Mouse (Mus musculus) embryonic facial prominence, embryonic 13.5 days (tissue): ENCODE data around the gene Defb42. TPM values are rescaled to one million over a fixed set of nuclear protein-coding genes. Genes with fewer than 3 reads are reported as not detected.

Experiments used
- ATAC-seq: fragments of 200-750 bp; cut with Nextera tagmentation; 2 replicates; pipeline ENCODE4 v1.8.0; 2017; ENCODE audit warnings: low read depth; ENCODE audit not compliant: insufficient number of reproducible peaks, insufficient read depth, low FRiP score, low TSS enrichment
- H3K27ac ChIP-seq: fragments of 300-500 bp; sonication (generic); 2 replicates; pipeline ENCODE4 v1.5.1; 2015; ENCODE audit warnings: moderate library complexity, mild to moderate bottlenecking, inconsistent platforms
- H3K27me3 ChIP-seq: fragments of 300-500 bp; sonication (generic); 2 replicates; pipeline ENCODE4 v1.6.1; 2015; ENCODE audit warnings: mild to moderate bottlenecking, inconsistent platforms
- H3K36me3 ChIP-seq: fragments of 300-500 bp; sonication (generic); 2 replicates; pipeline ENCODE4 v1.6.1; 2015; ENCODE audit warnings: mild to moderate bottlenecking, inconsistent platforms
- H3K4me1 ChIP-seq: fragments of 300-500 bp; sonication (generic); 2 replicates; pipeline ENCODE4 v1.6.1; 2015; ENCODE audit warnings: inconsistent platforms
- H3K4me2 ChIP-seq: fragments of 300-500 bp; sonication (generic); 2 replicates; pipeline ENCODE4 v1.6.1; 2015; ENCODE audit warnings: moderate library complexity, mild to moderate bottlenecking, inconsistent platforms
- H3K4me3 ChIP-seq: fragments of 300-500 bp; sonication (generic); 2 replicates; pipeline ENCODE4 v1.5.1; 2015; ENCODE audit warnings: mild to moderate bottlenecking, inconsistent platforms
- H3K9ac ChIP-seq: fragments of 300-500 bp; sonication (generic); 2 replicates; pipeline ENCODE4 v1.6.1; 2015; ENCODE audit warnings: mild to moderate bottlenecking, inconsistent platforms
- H3K9me3 ChIP-seq: fragments of 300-500 bp; sonication (generic); 2 replicates; pipeline ENCODE4 v1.6.1; 2016; ENCODE audit warnings: inconsistent platforms
- WGBS: fragments of 180-500 bp; shearing (Covaris S2); methylation state at CpG from one replicate; pipeline ENCODE4 v1.1.7; 2015; ENCODE audit warnings: mixed read lengths; 5-methylcytosine and 5-hydroxymethylcytosine counted together
- polyA plus RNA-seq: library from polyadenylated mRNA; unstranded; fragments of >200 nt; fragmentation: Nextera tagmentation; extraction: Ambion mirVana; gene quantifications from 2 replicates; pipeline ENCODE4 v1.2.1, GENCODE M21; 2015

Defb42 gene
- polyA plus RNA-seq: not detected in 2 replicates

DNA sequence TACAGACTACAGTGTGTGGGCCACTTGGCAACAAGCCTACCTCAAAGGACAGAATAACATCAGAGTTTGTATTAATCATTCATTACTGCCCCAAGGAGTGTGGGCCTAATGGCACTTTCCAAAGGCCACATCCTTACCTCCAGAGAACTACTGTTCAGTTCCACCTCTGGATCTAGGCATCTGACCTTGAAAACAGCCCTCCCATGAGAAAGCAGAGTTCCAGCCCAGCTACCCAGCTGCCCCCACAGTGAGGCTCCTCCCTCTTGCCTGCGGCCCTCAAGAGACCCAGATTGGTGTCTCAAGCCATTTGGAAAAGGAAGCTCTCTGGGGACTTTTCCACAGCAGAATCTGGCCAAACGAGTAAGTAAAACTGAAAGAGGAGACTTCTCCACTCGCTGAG lies at the start of gene Defb42:
Defb42 (plus strand) TSS at position 301 of the 400 bp plus-strand sequence.
- Histone ChIP-seq H3K9ac (no peak within 1 kb of the TSS), H3K27me3 (no peaks in the 10 kb centered on the region), H3K4me1 (no peaks in the 10 kb centered on the region), H3K4me2 (no peak within 1 kb of the TSS), H3K27ac (no peak within 1 kb of the TSS), H3K4me3 (no peak within 1 kb of the TSS), H3K36me3 (no peaks in the 10 kb centered on the region), H3K9me3 (no peaks in the 10 kb centered on the region)
- ATAC-seq: no peak
- 66% methylated on average over 3 of the region's 3 CpGs for WGBS

DNA sequence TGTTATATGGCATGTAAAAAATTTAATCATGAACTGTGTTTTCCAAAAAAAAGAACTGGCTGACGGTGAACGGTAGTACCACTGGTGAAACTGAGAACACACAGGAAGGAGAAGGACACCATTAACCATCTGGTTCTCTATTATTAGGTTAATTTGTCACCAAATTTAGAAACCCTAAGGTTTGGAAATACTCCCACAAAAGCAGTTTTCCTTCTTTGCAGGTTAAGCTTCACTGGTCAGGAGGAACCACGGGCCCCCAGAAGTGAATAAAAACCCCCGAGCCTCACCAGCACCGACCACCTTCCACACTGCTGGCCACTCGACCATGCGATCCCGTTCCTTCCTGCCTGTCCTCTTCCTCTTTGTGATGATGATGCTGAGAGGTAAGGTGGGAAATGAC lies 49.0 kb upstream of the Defb42 start, which contains the start of gene Defb47:
Defb47 (plus strand) TSS at position 301 of the 400 bp plus-strand sequence.
- Histone ChIP-seq H3K4me2 (no peak within 1 kb of the TSS), H3K4me1 (peaks cover 6% of the 10 kb centered on the region), H3K36me3 (no peaks in the 10 kb centered on the region), H3K9ac (no peak within 1 kb of the TSS), H3K4me3 (no peak within 1 kb of the TSS), H3K27me3 (no peaks in the 10 kb centered on the region), H3K27ac (no peak within 1 kb of the TSS), H3K9me3 (no peaks in the 10 kb centered on the region)
- 82% methylated on average over 8 of the region's 8 CpGs for WGBS
- no peak for ATAC-seq

DNA sequence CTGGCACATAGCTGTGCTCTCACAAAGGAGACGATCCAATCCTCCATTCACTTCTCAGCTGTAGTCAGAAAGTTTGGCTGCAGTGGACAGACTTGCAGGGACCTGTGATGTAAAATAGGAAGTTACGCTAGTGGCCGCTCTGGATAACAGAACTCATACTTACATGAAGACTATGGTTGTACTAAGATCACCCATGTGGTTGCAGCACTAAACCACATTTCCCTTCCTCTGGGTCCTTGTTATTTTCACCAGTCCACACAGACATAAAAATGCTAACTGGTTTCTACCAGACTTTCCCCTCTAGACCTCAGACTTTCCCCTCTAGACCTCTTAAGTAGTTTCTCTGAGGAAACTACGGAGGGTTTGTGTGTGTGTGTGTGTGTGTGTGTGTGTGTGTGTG lies 47.8 kb upstream of the Defb42 start:
- no peak overlapping the region for H3K27ac ChIP-seq
- no peaks in the 10 kb centered on the region for H3K9me3 ChIP-seq
- no peak overlapping the region for H3K4me3 ChIP-seq
- H3K4me2 ChIP-seq: no peak overlapping the region
- no peak overlapping the region for H3K9ac ChIP-seq
- ATAC-seq: no peak
- 91% methylated on average over 4 of the region's 4 CpGs for WGBS
- H3K4me1 ChIP-seq: no peaks in the 10 kb centered on the region
- no peaks in the 10 kb centered on the region for H3K36me3 ChIP-seq
- no peaks in the 10 kb centered on the region for H3K27me3 ChIP-seq

DNA sequence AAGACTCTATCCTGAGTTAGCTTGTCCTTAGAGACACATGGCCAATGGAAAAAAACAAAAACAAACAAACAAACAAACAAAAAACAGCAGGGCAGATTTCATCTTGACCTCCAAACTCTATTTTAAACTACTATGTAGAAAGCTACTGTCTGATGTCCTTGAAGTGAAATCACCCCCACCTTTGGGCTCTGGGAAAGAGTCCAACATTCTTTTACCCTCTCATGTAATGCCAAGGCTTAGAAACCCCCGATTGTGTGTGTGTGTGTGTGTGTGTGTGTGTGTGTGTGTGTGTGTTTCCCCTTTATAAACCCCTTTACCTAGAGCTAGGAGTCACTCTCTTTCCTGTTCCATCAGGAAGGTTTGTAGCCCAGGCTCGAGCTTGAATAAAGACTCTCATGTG lies 44.2 kb upstream of the Defb42 start:
- Histone ChIP-seq H3K36me3 (no peaks in the 10 kb centered on the region), H3K9me3 (no peaks in the 10 kb centered on the region), H3K4me1 (no peaks in the 10 kb centered on the region), H3K27ac (no peak overlapping the region), H3K4me3 (no peak overlapping the region), H3K9ac (no peak overlapping the region), H3K4me2 (no peak overlapping the region), H3K27me3 (no peaks in the 10 kb centered on the region)
- WGBS: 52% methylated on average over 2 of the region's 2 CpGs
- no peak for ATAC-seq

DNA sequence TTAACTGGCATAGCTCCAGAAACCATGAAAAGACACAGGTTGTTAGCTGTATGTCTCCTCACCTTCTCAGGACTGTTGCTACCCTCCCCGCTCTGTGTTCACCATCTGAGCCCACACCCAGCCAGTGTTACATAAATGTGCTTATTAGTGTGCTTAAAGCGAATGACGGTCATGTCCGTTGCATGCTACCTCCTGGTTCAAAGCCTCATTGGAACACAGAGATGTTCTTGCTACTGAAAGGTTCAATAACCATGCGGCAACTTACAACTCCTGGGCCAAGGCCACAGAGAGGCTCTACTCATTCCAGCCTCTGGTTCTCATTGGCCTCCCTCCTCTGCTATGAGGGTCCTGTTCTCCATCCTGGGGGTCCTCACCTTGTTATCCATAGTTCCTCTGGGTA lies 35.3 kb upstream of the Defb42 start, which contains the start of gene Defb43:
Defb43 (plus strand) TSS at position 301 of the 400 bp plus-strand sequence.
- Histone ChIP-seq H3K27me3 (no peaks in the 10 kb centered on the region), H3K4me2 (no peak within 1 kb of the TSS), H3K9me3 (no peaks in the 10 kb centered on the region), H3K4me3 (no peak within 1 kb of the TSS), H3K9ac (no peak within 1 kb of the TSS), H3K4me1 (no peaks in the 10 kb centered on the region), H3K27ac (no peak within 1 kb of the TSS), H3K36me3 (no peaks in the 10 kb centered on the region)
- no peak for ATAC-seq
- 95% methylated on average over 5 of the region's 5 CpGs for WGBS

DNA sequence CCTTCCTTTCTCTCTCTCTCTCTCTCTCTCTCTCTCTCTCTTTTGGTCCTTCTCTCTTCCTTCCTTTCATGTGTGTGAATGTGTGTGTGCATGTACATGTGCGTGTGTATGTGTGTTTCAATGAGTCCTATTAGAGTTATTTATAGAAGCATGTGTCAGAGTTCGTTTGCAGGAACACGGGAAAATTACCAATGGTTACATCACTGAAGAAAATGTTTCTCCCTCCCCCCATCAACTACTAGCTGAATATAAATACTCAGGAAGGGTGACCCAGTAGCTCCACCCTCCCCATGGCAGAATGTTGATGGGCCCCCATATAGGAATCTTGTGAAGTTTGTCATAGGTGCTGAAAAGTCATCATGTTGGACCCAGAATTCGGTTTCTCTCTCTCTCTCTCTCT lies 33.7 kb upstream of the Defb42 start:
- no peak for ATAC-seq
- H3K27me3 ChIP-seq: no peaks in the 10 kb centered on the region
- no peak overlapping the region for H3K4me2 ChIP-seq
- 82% methylated on average over 4 of the region's 4 CpGs for WGBS
- no peaks in the 10 kb centered on the region for H3K4me1 ChIP-seq
- no peaks in the 10 kb centered on the region for H3K9me3 ChIP-seq
- no peak overlapping the region for H3K4me3 ChIP-seq
- H3K27ac ChIP-seq: no peak overlapping the region
- H3K36me3 ChIP-seq: no peaks in the 10 kb centered on the region
- no peak overlapping the region for H3K9ac ChIP-seq

DNA sequence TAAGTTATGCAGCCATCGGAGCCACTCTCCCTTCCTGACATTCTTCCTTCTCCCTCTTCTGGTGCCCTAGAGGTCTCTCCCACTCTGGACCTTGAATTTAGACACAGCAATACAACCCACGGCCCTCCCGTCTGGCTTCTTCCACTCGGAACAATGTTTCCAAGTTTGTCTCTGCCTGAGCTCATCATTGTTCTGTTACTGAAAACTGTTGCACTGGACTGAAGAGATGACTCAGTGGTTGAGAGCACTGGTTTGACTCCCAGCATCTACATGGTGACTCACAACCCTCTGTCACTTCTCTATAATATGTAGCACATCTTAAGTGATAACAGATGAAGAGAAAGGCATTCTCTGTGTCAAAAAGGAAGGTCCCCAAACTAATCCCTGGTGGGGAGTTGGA lies 32.1 kb upstream of the Defb42 start:
- no peak overlapping the region for H3K4me2 ChIP-seq
- WGBS: 86% methylated on average over 4 of the region's 4 CpGs
- no peaks in the 10 kb centered on the region for H3K27me3 ChIP-seq
- no peak overlapping the region for H3K9ac ChIP-seq
- no peak for ATAC-seq
- H3K9me3 ChIP-seq: no peaks in the 10 kb centered on the region
- H3K4me3 ChIP-seq: no peak overlapping the region
- no peaks in the 10 kb centered on the region for H3K4me1 ChIP-seq
- H3K27ac ChIP-seq: no peak overlapping the region
- no peaks in the 10 kb centered on the region for H3K36me3 ChIP-seq

DNA sequence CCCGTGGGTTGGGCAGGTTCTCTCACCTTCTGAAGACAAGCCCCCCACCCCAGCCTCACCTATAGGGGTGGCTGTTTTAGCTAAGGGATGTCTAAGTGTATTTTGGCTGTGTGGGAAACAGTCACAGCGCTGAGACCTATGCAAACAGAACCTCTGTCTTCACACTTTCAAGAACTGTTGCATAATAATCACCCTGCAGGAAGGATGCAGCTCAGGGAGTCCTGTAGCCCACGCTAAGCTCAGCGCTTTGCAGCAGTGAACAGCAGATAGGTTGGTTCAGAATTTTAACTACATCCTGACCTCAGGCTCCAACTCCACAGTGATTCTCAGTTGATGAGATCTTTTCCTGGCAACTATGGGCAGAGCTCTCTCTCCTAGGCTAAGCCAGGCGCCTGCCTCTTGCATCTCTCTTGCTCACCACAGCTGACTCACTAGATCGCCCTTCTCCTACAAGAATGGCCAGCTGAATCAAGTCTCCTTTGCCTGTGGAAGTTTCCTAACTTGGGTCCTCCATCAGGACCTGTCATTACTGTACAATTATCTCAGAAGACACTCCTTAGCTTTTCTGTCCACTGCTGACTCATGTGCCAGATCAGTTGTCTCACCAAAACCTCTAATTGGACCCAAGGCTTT lies 26.2 kb upstream of the Defb42 start:
- Histone ChIP-seq H3K27me3 (no peaks in the 10 kb centered on the region), H3K4me2 (no peak overlapping the region), H3K9me3 (no peaks in the 10 kb centered on the region), H3K9ac (no peak overlapping the region), H3K4me1 (no peaks in the 10 kb centered on the region), H3K36me3 (no peaks in the 10 kb centered on the region), H3K4me3 (no peak overlapping the region), H3K27ac (no peak overlapping the region)
- WGBS: 61% methylated on average over 6 of the region's 6 CpGs
- ATAC-seq: no peak

DNA sequence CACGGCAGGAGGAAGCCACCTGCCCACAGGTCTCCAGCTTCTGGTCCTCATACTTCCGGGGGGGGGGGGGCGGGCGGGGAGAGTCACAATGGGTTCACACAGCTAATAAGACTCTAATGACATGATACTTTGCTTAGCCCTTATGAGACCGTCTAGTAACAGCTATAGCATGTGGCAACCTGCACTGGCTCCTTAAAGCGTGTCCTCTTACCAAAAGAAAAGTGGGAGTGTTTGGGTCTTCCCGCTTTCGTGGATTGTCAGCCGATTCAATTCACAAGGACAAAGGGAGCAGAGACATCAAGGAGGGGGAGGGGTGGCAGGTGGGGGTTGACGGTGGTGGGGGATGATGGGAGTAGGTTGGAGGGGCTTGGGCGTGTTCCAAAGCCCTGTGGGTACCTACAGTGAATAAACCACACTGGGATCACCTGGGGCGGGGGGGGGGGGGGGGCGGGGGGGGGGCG lies 3.1 kb downstream of the Defb42 start, which contains the start of gene Defb30:
Defb30 (minus strand) TSS at position 51 of the 461 bp plus-strand sequence.
- Histone ChIP-seq H3K36me3 (no peaks in the 10 kb centered on the region), H3K27me3 (no peaks in the 10 kb centered on the region), H3K9me3 (no peaks in the 10 kb centered on the region), H3K4me1 (no peaks in the 10 kb centered on the region), H3K27ac (no peak within 1 kb of the TSS), H3K4me3 (no peak within 1 kb of the TSS), H3K9ac (no peak within 1 kb of the TSS), H3K4me2 (no peak within 1 kb of the TSS)
- no peak for ATAC-seq
- whole genome bisulfite sequencing: 77% methylated on average over 12 of the region's 14 CpGs

DNA sequence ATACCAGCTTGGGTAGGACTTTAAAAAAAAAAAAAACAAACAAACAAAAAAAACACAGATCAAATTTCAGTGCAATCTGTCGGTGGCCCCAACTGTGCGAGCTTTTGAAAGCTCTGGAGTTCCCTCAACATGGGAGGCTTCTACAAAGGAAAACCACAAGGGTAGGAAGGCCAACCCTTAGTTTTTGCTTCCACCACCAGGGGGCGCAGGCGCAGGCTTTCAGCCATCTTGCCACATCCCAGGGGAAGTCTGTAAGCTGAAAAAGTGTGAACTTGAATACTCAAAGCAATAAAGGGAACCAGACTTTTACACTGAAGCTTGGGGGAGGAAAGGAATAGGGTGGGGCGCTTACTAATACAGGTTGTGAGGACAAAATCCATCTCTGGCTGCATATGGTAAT lies 4.0 kb downstream of the Defb42 start:
- no peaks in the 10 kb centered on the region for H3K27me3 ChIP-seq
- no peaks in the 10 kb centered on the region for H3K9me3 ChIP-seq
- H3K36me3 ChIP-seq: no peaks in the 10 kb centered on the region
- H3K4me3 ChIP-seq: no peak overlapping the region
- no peak overlapping the region for H3K27ac ChIP-seq
- H3K9ac ChIP-seq: no peak overlapping the region
- no peaks in the 10 kb centered on the region for H3K4me1 ChIP-seq
- ATAC-seq: no peak
- 26% methylated on average over 5 of the region's 5 CpGs for WGBS
- no peak overlapping the region for H3K4me2 ChIP-seq

DNA sequence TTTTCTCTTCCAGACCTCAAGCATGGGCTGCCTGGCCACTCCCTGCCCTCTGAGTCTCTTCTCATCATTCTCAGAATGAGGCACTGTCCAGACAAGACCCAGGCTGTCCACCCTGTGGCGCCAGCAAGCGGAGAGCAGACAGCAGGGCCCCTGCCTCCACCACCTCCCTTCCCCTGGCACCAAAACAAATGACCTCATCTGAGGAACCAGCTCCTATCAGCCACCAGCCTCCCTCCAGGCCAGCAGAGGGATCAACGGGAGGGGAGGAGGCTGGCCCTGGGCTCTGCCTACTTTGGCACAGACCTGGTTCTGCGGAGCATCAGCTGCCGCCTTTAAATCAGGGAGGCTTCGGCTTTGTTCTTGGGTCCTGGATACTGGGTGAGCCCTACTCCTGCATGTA lies 7.9 kb downstream of the Defb42 start:
- ATAC-seq: no peak
- no peak overlapping the region for H3K27ac ChIP-seq

DNA sequence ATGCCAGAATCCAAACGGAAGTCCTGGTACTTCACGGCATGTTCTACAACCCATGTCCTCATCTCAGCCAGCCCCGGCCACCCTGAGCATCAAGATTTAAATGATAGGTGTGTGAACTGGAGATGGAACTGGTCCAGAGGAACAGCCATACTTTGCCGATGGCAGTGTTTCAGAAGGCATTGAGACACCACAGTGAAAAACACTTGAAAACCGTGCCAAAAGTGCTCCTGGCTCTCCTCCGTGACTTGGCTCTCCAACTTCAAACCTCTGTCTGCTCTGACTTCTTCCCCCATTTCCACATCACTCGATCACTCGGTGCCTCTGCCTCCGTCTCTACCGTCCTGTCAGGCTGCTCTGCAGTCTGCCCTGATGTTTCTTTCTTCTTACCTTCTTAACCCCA lies 13.6 kb downstream of the Defb42 start:
- Histone ChIP-seq H3K4me2 (no peak overlapping the region), H3K27me3 (peaks cover 1% of the 10 kb centered on the region; the same call in 1 of the 2 replicates), H3K9me3 (no peaks in the 10 kb centered on the region), H3K36me3 (no peaks in the 10 kb centered on the region), H3K9ac (no peak overlapping the region), H3K27ac (no peak overlapping the region), H3K4me1 (no peaks in the 10 kb centered on the region), H3K4me3 (no peak overlapping the region)
- no peak for ATAC-seq
- 80% methylated on average over 10 of the region's 10 CpGs for WGBS

More for the DNA sequence above, 7.9 kb downstream of the Defb42 start:
- H3K9ac ChIP-seq: no peak overlapping the region
- 30% methylated on average over 6 of the region's 6 CpGs for WGBS
- no peaks in the 10 kb centered on the region for H3K4me1 ChIP-seq
- H3K36me3 ChIP-seq: no peaks in the 10 kb centered on the region
- no peak overlapping the region for H3K4me2 ChIP-seq
- H3K9me3 ChIP-seq: no peaks in the 10 kb centered on the region
- no peaks in the 10 kb centered on the region for H3K27me3 ChIP-seq
- H3K4me3 ChIP-seq: no peak overlapping the region
